Mouse (Mus musculus): ENCODE results near the gene Dnmt1. TPM values are rescaled to one million over a fixed set of nuclear protein-coding genes. Genes with fewer than 3 reads are reported as not detected.

Gene Dnmt1
- total and polyA plus RNA-seq, 3 experiments = 89.9 to 145 (median 121) TPM

GRCm38 (mm10) chr9:20965606-20966005 is 5.9 kb upstream of the Dnmt1 start:
- Histone ChIP-seq H3K4me3 (replicated peaks in 1 of 3; ENCODE audit: low read depth in 2 of 3, low read length in 2 of 3, poor library complexity in 1 of 3) (no peak overlapping the region), H3K9ac (ENCODE audit: insufficient read depth, low read depth) (no peak overlapping the region), H3K27ac (ENCODE audit: insufficient read depth, low read depth) (no peak overlapping the region), H3K4me2 (ENCODE audit: insufficient read depth, low read depth, poor library complexity, severe bottlenecking) (no peak overlapping the region), H3K36me3 (replicated peaks in 1 of 2; ENCODE audit: control insufficient read depth in 1 of 2, insufficient read depth in 1 of 2, low read length in 1 of 2) (peaks cover 7 to 30% of the 10 kb centered on the region in 2 experiments), H3K79me2 (replicated peaks; ENCODE audit: control insufficient read depth, extremely low read depth, insufficient read depth, poor library complexity, severe bottlenecking) (no peaks in the 10 kb centered on the region), H3K4me1 (ENCODE audit: control insufficient read depth in 1 of 2, insufficient read depth in 2 of 2) (peaks cover 0 to 6% of the 10 kb centered on the region in 2 experiments; a peak in 2 of 4 replicates), H3K27me3 (replicated peaks) (no peaks in the 10 kb centered on the region), H3K9me3 (replicated peaks; ENCODE audit: low read length) (no peaks in the 10 kb centered on the region)
- dilution Hi-C loops (cut with MboI; ENCODE audit: extremely low pct_ligation_motif_present, extremely low pct_unique_long_range_greater_than_20kb, low sequenced_read_pairs) = no loop called here
- TF ChIP-seq MYC (IDR thresholded peaks at IDR 0.05; ENCODE audit: low read depth, low read length) (no peak), POLR2AphosphoS2 (IDR thresholded peaks at IDR 0.05; ENCODE audit: low read depth, low read length) (no peak), JUND (conservative IDR thresholded peaks at IDR 0.05; ENCODE audit: low read depth, low read length) (no peak), USF1 (IDR thresholded peaks at IDR 0.05; ENCODE audit: low read depth, low read length) (no peak), ZMIZ1 (IDR thresholded peaks at IDR 0.05; ENCODE audit: low read depth, low read length) (no peak), SIN3A (IDR thresholded peaks at IDR 0.05; ENCODE audit: low read length) (no peak), POLR2A (IDR thresholded peaks at IDR 0.05; ENCODE audit: low read depth, low read length) (no peak), USF2 (conservative IDR thresholded peaks at IDR 0.05; ENCODE audit: low read depth, low read length) (no peak), BHLHE40 (IDR thresholded peaks at IDR 0.05; ENCODE audit: low read depth, low read length) (no peak), ZKSCAN1 (IDR thresholded peaks at IDR 0.05; ENCODE audit: borderline replicate concordance, low read depth, low read length) (no peak), ZC3H11A (IDR thresholded peaks at IDR 0.05; ENCODE audit: low read depth, low read length) (no peak), ELF1 (IDR thresholded peaks at IDR 0.05; ENCODE audit: low read depth, low read length) (no peak), ETS1 (conservative IDR thresholded peaks at IDR 0.05; ENCODE audit: low read depth, low read length) (no peak), TBP (conservative IDR thresholded peaks at IDR 0.05; ENCODE audit: low read depth, low read length) (no peak), IRF4 (IDR thresholded peaks at IDR 0.05; ENCODE audit: low read depth, low read length) (no peak), MAX (IDR thresholded peaks at IDR 0.05; ENCODE audit: low read length) (no peak), GABPA (IDR thresholded peaks at IDR 0.05; ENCODE audit: insufficient replicate concordance, low read depth, low read length) (no peak), E2F4 (IDR thresholded peaks at IDR 0.05; ENCODE audit: insufficient replicate concordance, low read depth, low read length) (no peak), NRF1 (IDR thresholded peaks at IDR 0.05; ENCODE audit: low read depth, low read length) (no peak)
- DNase-seq (ENCODE audit: extremely low read depth) = no peak
- in situ Hi-C loops (cut with MboI; ENCODE audit: low pct_ligation_motif_present, low pct_unique_long_range_greater_than_20kb, low sequenced_read_pairs) = no loop called here

GRCm38 (mm10) chr9:20961557-20961956 is 1.9 kb upstream of the Dnmt1 start:
- TF ChIP-seq ELF1 (IDR thresholded peaks at IDR 0.05; ENCODE audit: low read depth, low read length) = 0 out of 2 replicates have a peak, but pooled peaks have one; percentile 13
- no peak for TF ChIP-seq RAD21 (IDR thresholded peaks at IDR 0.05; ENCODE audit: low read depth, low read length)
- TF ChIP-seq NRF1 (IDR thresholded peaks at IDR 0.05; ENCODE audit: low read depth, low read length) = no peak
- Histone ChIP-seq H3K4me3 (replicated peaks in 1 of 3; ENCODE audit: low read depth in 2 of 3, low read length in 2 of 3, poor library complexity in 1 of 3) (no peak overlapping the region), H3K9me3 (replicated peaks; ENCODE audit: low read length) (no peaks in the 10 kb centered on the region), H3K4me2 (ENCODE audit: insufficient read depth, low read depth, poor library complexity, severe bottlenecking) (no peak overlapping the region), H3K27ac (ENCODE audit: insufficient read depth, low read depth) (no peak overlapping the region), H3K4me1 (ENCODE audit: control insufficient read depth in 1 of 2, insufficient read depth in 2 of 2) (peaks cover 0 to 6% of the 10 kb centered on the region in 2 experiments; a peak in 3 of 4 replicates), H3K27me3 (replicated peaks) (no peaks in the 10 kb centered on the region), H3K79me2 (replicated peaks; ENCODE audit: control insufficient read depth, extremely low read depth, insufficient read depth, poor library complexity, severe bottlenecking) (no peaks in the 10 kb centered on the region), H3K9ac (ENCODE audit: insufficient read depth, low read depth) (no peak overlapping the region), H3K36me3 (replicated peaks in 1 of 2; ENCODE audit: control insufficient read depth in 1 of 2, insufficient read depth in 1 of 2, low read length in 1 of 2) (peaks cover 0 to 7% of the 10 kb centered on the region in 2 experiments)
- dilution Hi-C loops (cut with MboI; ENCODE audit: extremely low pct_ligation_motif_present, extremely low pct_unique_long_range_greater_than_20kb, low sequenced_read_pairs) (no loop called here), in situ Hi-C loops (cut with MboI; ENCODE audit: low pct_ligation_motif_present, low pct_unique_long_range_greater_than_20kb, low sequenced_read_pairs) (no loop called here)
- no peak for DNase-seq (ENCODE audit: extremely low read depth)

Measured in CH12.LX (cell line).